Mouse (Mus musculus) neural tube, embryonic 14.5 days (tissue): Measurements from ENCODE around the gene Panx2. TPM values are rescaled to one million over a fixed set of nuclear protein-coding genes. Genes with fewer than 3 reads are reported as not detected.
A peak's percentile ranks its signal among the peaks of the same experiment; 100 is the strongest.

ENCODE experiments used
- ATAC-seq: fragments of 200-750 bp; cut with Nextera tagmentation; 2 replicates; pipeline ENCODE4 v1.8.0; 2017; ENCODE audit warnings: low read depth, mild to moderate bottlenecking, moderate TSS enrichment, moderate library complexity
- H3K27ac ChIP-seq: fragments of 300-500 bp; sonication (generic); 2 replicates; pipeline ENCODE4 v1.5.1; 2014; ENCODE audit warnings: low read depth, mild to moderate bottlenecking, control low read depth, low read length, moderate library complexity, mixed read lengths
- H3K27me3 ChIP-seq: fragments of 300-500 bp; sonication (generic); 2 replicates; pipeline ENCODE4 v1.6.1; 2014; ENCODE audit warnings: low read length; ENCODE audit not compliant: control insufficient read depth, insufficient read depth
- H3K36me3 ChIP-seq: fragments of 300-500 bp; sonication (generic); 2 replicates; pipeline ENCODE4 v1.6.1; 2014; ENCODE audit warnings: low read length, mixed read lengths; ENCODE audit not compliant: control insufficient read depth, insufficient read depth
- H3K4me1 ChIP-seq: fragments of 300-500 bp; sonication (generic); 2 replicates; pipeline ENCODE4 v1.6.1; 2014; ENCODE audit warnings: low read length; ENCODE audit not compliant: control insufficient read depth, insufficient read depth
- H3K4me2 ChIP-seq: fragments of 300-500 bp; sonication (generic); 2 replicates; pipeline ENCODE4 v1.6.1; 2014; ENCODE audit warnings: mild to moderate bottlenecking, low read depth, low read length, control low read depth
- H3K4me3 ChIP-seq: fragments of 300-500 bp; sonication (generic); 2 replicates; pipeline ENCODE4 v1.5.1; 2014; ENCODE audit warnings: low read depth, low read length, control low read depth, mixed read lengths
- H3K9ac ChIP-seq: fragments of 300-500 bp; sonication (generic); replicated peaks from 2 replicates; pipeline ENCODE4 v1.6.1; 2014; ENCODE audit warnings: low read depth, mild to moderate bottlenecking, control low read depth, low read length, mixed read lengths
- H3K9me3 ChIP-seq: fragments of 300-500 bp; sonication (generic); 2 replicates; pipeline ENCODE4 v1.6.1; 2016; ENCODE audit warnings: low read length; ENCODE audit not compliant: control insufficient read depth
- WGBS: fragments of 180-500 bp; shearing (Covaris S2); extraction: QIAGEN DNeasy Blood & Tissue Kit; methylation state at CpG from one replicate; pipeline ENCODE4 v1.1.7; 2014; 5-methylcytosine and 5-hydroxymethylcytosine counted together
- polyA plus RNA-seq: library from polyadenylated mRNA; unstranded; fragments of >200 nt; fragmentation: Nextera tagmentation; extraction: Ambion mirVana; gene quantifications from 2 replicates; pipeline ENCODE4 v1.2.1, GENCODE M21; 2014

Panx2 gene
- polyA plus RNA-seq, 1 experiment from 2014 or later: 8.0 TPM

- H3K4me2 ChIP-seq: peak within 1 kb of the TSS; percentile 96
- peak within 1 kb of the TSS; percentile 93 for H3K9ac ChIP-seq
- peaks cover 37% of the 10 kb centered on the region for H3K36me3 ChIP-seq
- peaks cover 16% of the 10 kb centered on the region for H3K4me1 ChIP-seq
- H3K9me3 ChIP-seq: no peaks in the 10 kb centered on the region
- peak; percentile 93 for ATAC-seq
- 2% methylated on average over 38 of the region's 38 CpGs for WGBS
- peak within 1 kb of the TSS; percentile 64 for H3K27ac ChIP-seq
- peaks cover 3% of the 10 kb centered on the region; the same call in 1 of the 2 replicates for H3K27me3 ChIP-seq
- H3K4me3 ChIP-seq: peak within 1 kb of the TSS; percentile 99
These were observed 29.2 kb downstream of the Panx2 start, which contains the start of gene Selenoo for GRCm38 (mm10) chr15:89088607-89089247. TSS of gene Selenoo (plus strand) at chr15:89089084.

- peak; percentile 57 for ATAC-seq
- peaks cover 3% of the 10 kb centered on the region; the same call in 1 of the 2 replicates for H3K27me3 ChIP-seq
- peak overlapping the region; percentile 96 for H3K4me2 ChIP-seq
- WGBS: 3% methylated on average over 68 of the region's 68 CpGs
- H3K9ac ChIP-seq: peak overlapping the region; percentile 93
- peak overlapping the region; percentile 64 for H3K27ac ChIP-seq
- H3K4me1 ChIP-seq: peaks cover 16% of the 10 kb centered on the region
- H3K36me3 ChIP-seq: peaks cover 41% of the 10 kb centered on the region
- H3K9me3 ChIP-seq: no peaks in the 10 kb centered on the region
- H3K4me3 ChIP-seq: peak overlapping the region; percentile 99
These were observed 29.9 kb downstream of the Panx2 start for GRCm38 (mm10) chr15:89089248-89090051.

- Histone ChIP-seq H3K4me3 (no peak overlapping the region), H3K9ac (no peak overlapping the region), H3K4me1 (peaks cover 16% of the 10 kb centered on the region), H3K4me2 (0 out of 2 replicates have a peak overlapping the region, but pooled peaks have one; percentile 96), H3K27ac (no peak overlapping the region), H3K36me3 (peaks cover 48% of the 10 kb centered on the region), H3K9me3 (no peaks in the 10 kb centered on the region), H3K27me3 (peaks cover 3% of the 10 kb centered on the region; the same call in 1 of the 2 replicates)
- no peak for ATAC-seq
- 79% methylated on average over 4 of the region's 4 CpGs for WGBS
These were observed 31.1 kb downstream of the Panx2 start for GRCm38 (mm10) chr15:89090662-89091061.

GRCm38 (mm10) chr15:89092181-89092580 is 32.6 kb downstream of the Panx2 start:
- Histone ChIP-seq H3K36me3 (peaks cover 49% of the 10 kb centered on the region), H3K4me3 (no peak overlapping the region), H3K9me3 (no peaks in the 10 kb centered on the region), H3K4me1 (peaks cover 16% of the 10 kb centered on the region), H3K27me3 (peaks cover 3% of the 10 kb centered on the region; the same call in 1 of the 2 replicates), H3K27ac (no peak overlapping the region), H3K9ac (no peak overlapping the region), H3K4me2 (no peak overlapping the region)
- no peak for ATAC-seq
- 76% methylated on average over 5 of the region's 5 CpGs for WGBS

- no peak overlapping the region for H3K9ac ChIP-seq
- H3K4me2 ChIP-seq: no peak overlapping the region
- peaks cover 95% of the 10 kb centered on the region for H3K36me3 ChIP-seq
- H3K4me1 ChIP-seq: no peaks in the 10 kb centered on the region
- no peak overlapping the region for H3K4me3 ChIP-seq
- 91% methylated on average over 5 of the region's 5 CpGs for WGBS
- ATAC-seq: no peak
- H3K27me3 ChIP-seq: no peaks in the 10 kb centered on the region
- no peaks in the 10 kb centered on the region for H3K9me3 ChIP-seq
- no peak overlapping the region for H3K27ac ChIP-seq
These were observed 37.9 kb downstream of the Panx2 start for GRCm38 (mm10) chr15:89097450-89097849.

- no peak overlapping the region for H3K4me2 ChIP-seq
- H3K27ac ChIP-seq: no peak overlapping the region
- no peaks in the 10 kb centered on the region for H3K9me3 ChIP-seq
- H3K9ac ChIP-seq: no peak overlapping the region
- no peak overlapping the region for H3K4me3 ChIP-seq
- peaks cover 95% of the 10 kb centered on the region for H3K36me3 ChIP-seq
- no peak for ATAC-seq
- 90% methylated on average over 7 of the region's 7 CpGs for WGBS
- no peaks in the 10 kb centered on the region for H3K4me1 ChIP-seq
- no peaks in the 10 kb centered on the region for H3K27me3 ChIP-seq
These were observed 39.1 kb downstream of the Panx2 start for GRCm38 (mm10) chr15:89098616-89099015.

GRCm38 (mm10) chr15:89100823-89101222 is 41.3 kb downstream of the Panx2 start:
- Histone ChIP-seq H3K4me1 (no peaks in the 10 kb centered on the region), H3K9ac (no peak overlapping the region), H3K4me2 (no peak overlapping the region), H3K9me3 (no peaks in the 10 kb centered on the region), H3K27me3 (no peaks in the 10 kb centered on the region), H3K27ac (no peak overlapping the region), H3K4me3 (no peak overlapping the region), H3K36me3 (peaks cover 82% of the 10 kb centered on the region)
- 94% methylated on average over 12 of the region's 12 CpGs for WGBS
- ATAC-seq: no peak

- ATAC-seq: no peak
- Histone ChIP-seq H3K27me3 (no peaks in the 10 kb centered on the region), H3K36me3 (peaks cover 81% of the 10 kb centered on the region), H3K4me1 (no peaks in the 10 kb centered on the region), H3K9ac (no peak overlapping the region), H3K4me3 (no peak overlapping the region), H3K9me3 (no peaks in the 10 kb centered on the region), H3K27ac (no peak overlapping the region), H3K4me2 (no peak overlapping the region)
- WGBS: 76% methylated on average over 5 of the region's 5 CpGs
These were observed 43.1 kb downstream of the Panx2 start for GRCm38 (mm10) chr15:89102646-89103045.

GRCm38 (mm10) chr15:89103921-89104320 is 44.4 kb downstream of the Panx2 start:
- no peak for ATAC-seq
- Histone ChIP-seq H3K27me3 (no peaks in the 10 kb centered on the region), H3K9ac (no peak overlapping the region), H3K4me3 (no peak overlapping the region), H3K9me3 (no peaks in the 10 kb centered on the region), H3K27ac (no peak overlapping the region), H3K4me1 (no peaks in the 10 kb centered on the region), H3K4me2 (no peak overlapping the region), H3K36me3 (peaks cover 78% of the 10 kb centered on the region)
- 92% methylated on average over 10 of the region's 10 CpGs for WGBS
